Mouse (Mus musculus) cortical plate, adult 2 months (tissue): ENCODE measurements around the gene Ascc1. TPM values are rescaled to one million over a fixed set of nuclear protein-coding genes. Genes with fewer than 3 reads are reported as not detected.
A peak's percentile ranks its signal among the peaks of the same experiment; 100 is the strongest.

Experiments
- H3K27ac ChIP-seq: fragments of 200-500 bp; 2 replicates; pipeline ENCODE4 v1.5.1; 2012; ENCODE audit warnings: low read length, control low read depth, inconsistent platforms; ENCODE audit not compliant: insufficient read depth
- H3K4me1 ChIP-seq: fragments of 200-500 bp; 2 replicates; pipeline ENCODE4 v1.6.1; 2011; ENCODE audit warnings: low read length; ENCODE audit not compliant: control insufficient read depth, insufficient read depth
- H3K4me3 ChIP-seq: fragments of 200-500 bp; 2 replicates; pipeline ENCODE4 v1.5.1; 2011; ENCODE audit warnings: mild to moderate bottlenecking, low read length, control low read depth; ENCODE audit not compliant: insufficient read depth
- CTCF ChIP-seq: fragments of 200-500 bp; IDR thresholded peaks from 2 replicates; pipeline ENCODE4 v1.5.1; 2011; ENCODE audit warnings: mild to moderate bottlenecking, control low read depth, low read length; ENCODE audit not compliant: insufficient read depth; ENCODE audit errors: extremely low read depth
- POLR2A ChIP-seq: fragments of 200-500 bp; IDR thresholded peaks from 2 replicates; pipeline ENCODE4 v1.6.1; 2011; ENCODE audit warnings: mild to moderate bottlenecking, low read length, control low read depth; ENCODE audit not compliant: insufficient read depth; ENCODE audit errors: extremely low read depth
- polyA plus RNA-seq: library from polyadenylated mRNA; depleted of rRNA; stranded (reverse); fragments of >200 nt; gene quantifications from 2 replicates; pipeline ENCODE4 v1.2.3, GENCODE M21; 2012; rRNA removed

The Ascc1 gene
- polyA plus RNA-seq, result 22.5 and 22.7 TPM in 2 replicates

DNA sequence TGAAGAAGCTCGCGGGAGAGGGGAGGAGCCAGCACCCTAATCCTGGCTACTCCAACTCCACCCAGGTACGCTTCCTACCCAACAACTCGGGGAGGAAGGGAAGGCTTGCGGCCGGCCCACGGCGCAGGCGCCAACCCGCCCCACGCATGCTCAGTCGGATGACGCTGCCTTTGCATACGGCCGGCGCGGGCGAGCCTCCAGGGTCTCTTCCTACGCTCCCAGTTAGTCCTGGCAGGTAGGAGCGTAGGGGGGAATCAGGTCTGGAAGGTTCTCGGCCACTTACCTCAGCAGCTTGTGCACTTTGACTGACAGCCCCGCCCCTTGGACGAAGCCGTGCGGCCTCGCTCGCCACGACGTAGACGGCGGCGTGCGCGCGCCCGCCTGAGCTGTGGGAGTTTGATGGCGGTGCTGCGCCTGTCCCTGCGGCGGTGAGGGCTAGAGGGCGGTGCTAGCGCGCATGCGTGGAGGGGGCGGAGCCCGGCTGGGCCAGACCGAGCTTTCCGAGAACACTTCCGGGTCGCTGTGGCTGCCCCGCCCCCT is at the start of gene Ascc1, which contains the start of gene Anapc16:
Gene Ascc1 (plus strand): TSS at position 133 of the 540 bp plus-strand sequence.
Gene Anapc16 (minus strand): TSS at position 463 of the 540 bp plus-strand sequence.
- H3K4me3 ChIP-seq, result peak within 1 kb of the TSS; percentile 48
- TF ChIP-seq CTCF (no peak), POLR2A (peak; percentile 78)
- H3K4me1 ChIP-seq, result no peaks in the 10 kb centered on the region; the same call in 1 of the 2 replicates
- H3K27ac ChIP-seq, result peak within 1 kb of the TSS; percentile 96

DNA sequence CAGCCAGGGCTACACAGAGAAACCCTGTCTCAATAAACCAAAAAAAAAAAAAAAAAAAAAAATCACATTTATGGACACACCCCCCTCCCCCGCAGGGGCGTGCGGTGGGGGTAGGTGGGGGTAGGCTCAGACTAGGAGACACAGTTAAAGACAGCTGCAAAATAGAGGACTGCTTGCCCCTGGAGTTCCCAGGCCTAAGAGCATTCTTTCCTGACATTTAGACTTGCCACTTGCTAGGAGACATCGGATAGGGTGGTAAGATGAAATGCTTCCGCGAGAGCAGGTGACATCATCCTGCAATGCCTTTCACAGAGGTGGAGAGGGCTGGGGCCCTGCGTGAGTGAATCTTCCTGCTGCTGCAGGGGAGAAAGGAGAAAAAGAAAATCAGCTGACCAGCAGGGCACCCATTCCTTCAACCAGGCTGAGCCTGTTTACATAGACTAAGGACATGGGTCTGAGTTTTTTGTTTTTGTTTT is 49.0 kb upstream of the Ascc1 start:
- Histone ChIP-seq H3K27ac (no peak overlapping the region), H3K4me3 (no peak overlapping the region), H3K4me1 (peaks cover 11% of the 10 kb centered on the region)
- TF ChIP-seq POLR2A (no peak), CTCF (no peak)

GRCm38 (mm10) chr10:59956681-59957080 is 45.9 kb upstream of the Ascc1 start:
- peak overlapping the region; percentile 26 for H3K27ac ChIP-seq
- H3K4me3 ChIP-seq, result no peak overlapping the region
- H3K4me1 ChIP-seq, result peaks cover 8% of the 10 kb centered on the region
- TF ChIP-seq CTCF (no peak), POLR2A (no peak)

- Histone ChIP-seq H3K27ac (peak overlapping the region; percentile 66), H3K4me1 (peaks cover 8% of the 10 kb centered on the region), H3K4me3 (no peak overlapping the region)
- no peak for TF ChIP-seq CTCF
- TF ChIP-seq POLR2A, result no peak
These were observed 45.1 kb upstream of the Ascc1 start for GRCm38 (mm10) chr10:59957171-59958149.

GRCm38 (mm10) chr10:59958458-59958857 is 44.1 kb upstream of the Ascc1 start:
- Histone ChIP-seq H3K4me1 (peaks cover 7% of the 10 kb centered on the region), H3K27ac (peak overlapping the region; percentile 66), H3K4me3 (no peak overlapping the region)
- no peak for TF ChIP-seq CTCF
- TF ChIP-seq POLR2A, result no peak

GRCm38 (mm10) chr10:59959517-59959916 is 43.1 kb upstream of the Ascc1 start:
- Histone ChIP-seq H3K4me3 (no peak overlapping the region), H3K27ac (no peak overlapping the region), H3K4me1 (peaks cover 7% of the 10 kb centered on the region)
- TF ChIP-seq CTCF (no peak), POLR2A (no peak)

GRCm38 (mm10) chr10:59963609-59964008 is 39.0 kb upstream of the Ascc1 start:
- Histone ChIP-seq H3K4me3 (no peak overlapping the region), H3K4me1 (peaks cover 3% of the 10 kb centered on the region; the same call in 1 of the 2 replicates), H3K27ac (no peak overlapping the region)
- TF ChIP-seq CTCF (no peak), POLR2A (no peak)

DNA sequence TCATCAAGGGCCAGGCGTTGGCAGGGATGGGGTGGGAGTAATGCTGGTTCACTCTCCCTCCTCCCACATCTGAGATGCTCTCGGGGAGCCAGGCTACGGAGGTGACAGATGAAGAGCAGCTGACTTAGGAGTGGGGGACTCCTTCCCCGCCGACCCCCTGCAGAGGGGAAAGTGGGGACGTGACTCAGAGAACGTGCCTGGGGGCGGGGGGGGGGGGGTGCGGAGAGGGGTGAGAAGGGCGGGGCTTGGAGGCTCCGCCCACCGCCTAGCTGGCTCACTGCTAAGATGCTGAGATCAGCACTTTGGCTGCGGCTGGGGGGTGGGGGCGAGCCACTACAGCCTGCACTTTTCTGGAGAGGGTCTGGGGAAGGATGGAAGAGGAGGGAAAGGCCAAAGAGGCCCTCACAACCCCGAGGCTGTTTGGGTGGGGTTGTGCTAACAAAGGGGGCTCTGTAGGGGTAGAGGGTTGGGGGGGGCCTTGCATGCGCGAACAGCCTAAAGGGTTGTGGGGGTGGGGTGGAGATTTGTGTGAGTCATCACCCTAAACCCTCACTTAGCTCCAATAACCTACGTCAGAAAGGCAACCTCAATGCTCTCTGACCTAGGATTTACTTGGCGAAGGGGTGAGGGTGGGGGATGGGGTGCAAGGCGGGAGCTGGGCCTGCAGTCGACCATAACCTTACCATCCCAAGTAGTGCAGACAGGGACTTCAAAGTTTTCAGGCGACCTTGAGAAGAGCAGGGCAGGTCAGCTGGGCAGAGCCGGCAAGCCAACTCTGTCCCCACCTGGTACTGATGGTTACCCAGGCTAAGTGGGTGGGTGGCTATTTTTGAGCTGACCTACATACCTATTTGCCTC is 37.9 kb upstream of the Ascc1 start:
- H3K4me3 ChIP-seq, result no peak overlapping the region
- TF ChIP-seq CTCF, result no peak
- TF ChIP-seq POLR2A, result no peak

GRCm38 (mm10) chr10:59965362-59965695 is 37.3 kb upstream of the Ascc1 start:
- H3K4me1 ChIP-seq, result peaks cover 3% of the 10 kb centered on the region; the same call in 1 of the 2 replicates
- no peak overlapping the region for H3K27ac ChIP-seq
- H3K4me3 ChIP-seq, result no peak overlapping the region
- TF ChIP-seq POLR2A, result no peak
- no peak for TF ChIP-seq CTCF

More for the DNA sequence above, 37.9 kb upstream of the Ascc1 start:
- H3K27ac ChIP-seq, result no peak overlapping the region
- H3K4me1 ChIP-seq, result peaks cover 3% of the 10 kb centered on the region; the same call in 1 of the 2 replicates

DNA sequence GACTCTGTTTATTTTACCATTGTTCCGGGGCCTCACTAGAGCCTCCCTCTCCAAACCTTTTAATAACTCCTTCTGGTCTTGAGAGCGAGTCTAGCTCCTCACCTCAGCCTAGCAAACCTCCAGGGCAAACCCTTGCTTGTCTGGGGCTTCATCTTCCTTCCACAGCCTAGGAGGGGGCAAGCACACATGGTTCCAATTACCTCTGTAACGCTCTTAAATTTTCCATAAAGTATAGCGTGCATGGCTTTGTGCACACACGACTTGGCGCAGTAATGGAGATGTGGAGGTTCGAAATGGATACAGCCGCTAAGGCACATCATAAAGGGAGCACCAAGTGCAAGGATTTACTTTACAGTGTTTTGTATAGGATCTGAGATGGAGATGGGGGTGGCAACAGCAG is 36.8 kb upstream of the Ascc1 start:
- H3K27ac ChIP-seq, result no peak overlapping the region
- H3K4me3 ChIP-seq, result no peak overlapping the region
- TF ChIP-seq CTCF (no peak), POLR2A (no peak)
- peaks cover 6% of the 10 kb centered on the region for H3K4me1 ChIP-seq
